Comparison of ENCODE assay signal across 23 mouse cellular contexts in the genomic region with DNA sequence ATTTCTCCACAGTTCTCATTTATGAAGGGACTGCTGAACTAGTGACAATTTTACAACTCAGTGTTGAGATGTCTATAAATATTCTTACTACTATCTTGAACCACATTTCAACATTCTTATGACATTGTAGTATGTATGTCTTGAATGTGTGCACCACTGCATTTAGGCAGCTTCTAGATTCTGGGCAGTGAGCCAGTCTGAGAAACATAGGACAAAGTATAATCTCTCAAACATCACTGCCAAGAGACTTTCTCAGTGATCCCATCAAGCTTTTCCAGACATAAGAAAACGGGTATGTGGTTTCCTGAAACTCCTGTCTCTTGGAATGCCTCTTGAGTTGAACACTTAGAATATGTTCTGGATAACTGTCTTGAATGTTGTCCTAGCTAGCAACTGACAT.
DNase-seq lines count a peak whose midpoint lies in the region; ATAC-seq and TF ChIP-seq lines count a peak whose summit lies in the region.
"Had no signal": no experiment of that assay in that cellular context is flagged by ENCODE, and none has a peak within 500 bp of the region (broad histone marks: within the 10 kb centered on the region; RNA-seq: fewer than 3 reads in every experiment).

No protein-coding gene starts in this region.

- no peak for ATAC-seq in lung, postnatal 0 days
- no peak for ATAC-seq in forebrain, postnatal 0 days
- ATAC-seq: CD4-positive, CD25-positive, alpha-beta regulatory T cell, adult 4 months; forebrain, embryonic 16.5 days had no signal

- H3K4me1 ChIP-seq in lung, postnatal 0 days (ENCODE audit: insufficient read depth, low read depth, low read length): no peaks in the 10 kb centered on the region
- no peaks in the 10 kb centered on the region for H3K4me1 ChIP-seq in forebrain, postnatal 0 days (ENCODE audit: insufficient read depth)
- H3K4me1 ChIP-seq: embryonic facial prominence, embryonic 12.5 days; forebrain, embryonic 12.5 days; hindbrain, embryonic 15.5 days had no signal

- no peaks in the 10 kb centered on the region for H3K27me3 ChIP-seq in lung, postnatal 0 days (replicated peaks; ENCODE audit: insufficient read depth, low read length)
- no peaks in the 10 kb centered on the region for H3K27me3 ChIP-seq in forebrain, postnatal 0 days (ENCODE audit: insufficient read depth, low read length)
- H3K27me3 ChIP-seq: embryonic facial prominence, embryonic 12.5 days; forebrain, embryonic 12.5 days; hindbrain, embryonic 15.5 days had no signal

- H3K4me2 ChIP-seq in lung, postnatal 0 days (replicated peaks; ENCODE audit: low read depth, low read length): no peak overlapping the region
- no peak overlapping the region for H3K4me2 ChIP-seq in forebrain, postnatal 0 days (ENCODE audit: low read depth)
- H3K4me2 ChIP-seq: embryonic facial prominence, embryonic 12.5 days; forebrain, embryonic 12.5 days; heart, embryonic 11.5 days; hindbrain, embryonic 15.5 days had no signal

- no peak overlapping the region for H3K4me3 ChIP-seq in lung, postnatal 0 days (ENCODE audit: low read depth, low read length)
- H3K4me3 ChIP-seq in forebrain, postnatal 0 days (ENCODE audit: low read depth, low read length): no peak overlapping the region
- H3K4me3 ChIP-seq: embryonic facial prominence, embryonic 12.5 days; forebrain, embryonic 12.5 days; heart, adult 2 months; hindbrain, embryonic 15.5 days had no signal

- WGBS in lung, postnatal 0 days: 8% methylated on average over 1 of the region's 1 CpGs
- WGBS in forebrain, postnatal 0 days: 50% methylated on average over 1 of the region's 1 CpGs

- no peak overlapping the region for H3K9ac ChIP-seq in lung, postnatal 0 days (replicated peaks; ENCODE audit: low read depth)
- H3K9ac ChIP-seq in forebrain, postnatal 0 days: no peak overlapping the region
- H3K9ac ChIP-seq: embryonic facial prominence, embryonic 12.5 days; forebrain, embryonic 12.5 days; hindbrain, embryonic 15.5 days had no signal

- no peaks in the 10 kb centered on the region for H3K36me3 ChIP-seq in lung, postnatal 0 days (ENCODE audit: insufficient read depth, low read length)
- no peaks in the 10 kb centered on the region for H3K36me3 ChIP-seq in forebrain, postnatal 0 days (ENCODE audit: insufficient read depth)
- H3K36me3 ChIP-seq: embryonic facial prominence, embryonic 12.5 days; forebrain, embryonic 12.5 days; G1E; hindbrain, embryonic 15.5 days had no signal

- no peak for TF ChIP-seq EP300 in lung, postnatal 0 days (IDR thresholded peaks at IDR 0.05)

- intact Hi-C loops in left cerebral cortex, postnatal 14 days (cut with DNase I): no loop called here
- intact Hi-C loops in left cerebral cortex, postnatal 4 days (cut with DNase I): no loop called here

- H3K9me3 ChIP-seq in lung, postnatal 0 days (ENCODE audit: low read length): no peaks in the 10 kb centered on the region
- H3K9me3 ChIP-seq in forebrain, postnatal 0 days (ENCODE audit: low read length): no peaks in the 10 kb centered on the region
- H3K9me3 ChIP-seq: embryonic facial prominence, embryonic 12.5 days; forebrain, embryonic 12.5 days; G1E; hindbrain, embryonic 15.5 days had no signal

- no peak for TF ChIP-seq CTCF in lung, postnatal 0 days (IDR thresholded peaks at IDR 0.05)
- no peak for TF ChIP-seq CTCF in forebrain, postnatal 0 days (IDR thresholded peaks at IDR 0.05; ENCODE audit: low read depth)

- peak; percentile 14 for DNase-seq in kidney, adult 9 months
- no peak for DNase-seq in kidney, postnatal 10 days
- DNase-seq in left cerebral cortex, postnatal 14 days (ENCODE audit: low spot score in 2 of 2): peak; percentile 7 to 11
- DNase-seq in left cerebral cortex, postnatal 4 days: no peak
- DNase-seq in lung, postnatal 0 days (ENCODE audit: low spot score): peak; percentile 25
- DNase-seq in lung, postnatal 36 days: no peak
- no peak for DNase-seq in forebrain, postnatal 0 days
- DNase-seq: adrenal gland, postnatal 10 days; B cell, adult 2 months; cerebellum, adult 11 months; cerebellum, adult 8-10 months; cerebellum, postnatal 14 days; embryo, embryonic 11 days; gastrocnemius, postnatal 14 days; heart, adult 2 months; heart, postnatal 36 days had no signal

- H3K27ac ChIP-seq in lung, postnatal 0 days (ENCODE audit: low read length): no peak overlapping the region
- H3K27ac ChIP-seq in forebrain, postnatal 0 days (ENCODE audit: low read depth, low read length): no peak overlapping the region
- H3K27ac ChIP-seq: embryonic facial prominence, embryonic 12.5 days; forebrain, embryonic 12.5 days; heart, adult 2 months; hindbrain, embryonic 15.5 days had no signal

Comparison
In these comparisons a context has a peak if more than half of its experiments do, and no peak if none do; other contexts are left out.
1. DNase-seq: peak in kidney, adult 9 months (single experiment), left cerebral cortex, postnatal 14 days (2 of 2) and lung, postnatal 0 days (single experiment); none in kidney, postnatal 10 days (single experiment), left cerebral cortex, postnatal 4 days (single experiment), lung, postnatal 36 days (single experiment) and forebrain, postnatal 0 days (single experiment).